Comparison of ENCODE assay signal across 7 mouse cellular contexts in the genomic region with DNA sequence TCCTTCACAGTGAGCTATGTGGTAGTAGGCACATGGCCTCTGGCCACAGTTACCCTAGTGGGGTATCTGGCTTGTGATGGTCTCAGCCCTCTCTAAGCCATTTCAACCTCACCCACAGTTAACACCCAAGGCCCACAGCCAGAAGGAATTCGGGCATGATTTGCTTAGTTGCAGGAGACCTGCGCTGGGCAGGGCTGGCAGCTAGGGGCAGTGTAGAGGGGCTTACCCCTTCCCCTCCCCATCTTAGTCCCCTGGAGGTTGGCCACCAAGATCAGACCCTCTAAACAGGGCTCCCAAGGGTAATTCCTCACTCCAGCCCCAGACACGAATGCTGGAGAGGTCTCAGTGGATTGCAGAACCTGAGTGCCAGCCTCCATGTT. TPM values are rescaled to one million over a fixed set of nuclear protein-coding genes. Genes with fewer than 3 reads are reported as not detected.
DNase-seq lines count a peak whose midpoint lies in the region; ATAC-seq lines count a peak whose summit lies in the region.

No protein-coding gene starts in this region.

- peak overlapping the region; percentile 96 for H3K4me2 ChIP-seq in neural tube, embryonic 11.5 days (ENCODE audit: low read depth)
- H3K4me2 ChIP-seq in embryonic facial prominence, embryonic 12.5 days (replicated peaks) = peak overlapping the region; percentile 94
- H3K4me2 ChIP-seq in hindbrain, embryonic 16.5 days (ENCODE audit: low read length) = peak overlapping the region; percentile 93
- H3K4me2 ChIP-seq in midbrain, embryonic 11.5 days = peak overlapping the region; percentile 93

- peaks cover 4% of the 10 kb centered on the region for H3K4me1 ChIP-seq in neural tube, embryonic 11.5 days (ENCODE audit: control insufficient read depth, insufficient read depth, low read length)
- peaks cover 46% of the 10 kb centered on the region for H3K4me1 ChIP-seq in embryonic facial prominence, embryonic 12.5 days
- peaks cover 6% of the 10 kb centered on the region; the same call in 1 of the 2 replicates for H3K4me1 ChIP-seq in hindbrain, embryonic 16.5 days (ENCODE audit: control insufficient read depth, insufficient read depth, low read depth, low read length)
- peaks cover 5% of the 10 kb centered on the region; the same call in 1 of the 2 replicates for H3K4me1 ChIP-seq in midbrain, embryonic 11.5 days (ENCODE audit: control insufficient read depth, insufficient read depth, low read length)

- ATAC-seq in neural tube, embryonic 11.5 days (ENCODE audit: insufficient read depth, low FRiP score, low TSS enrichment) = peak; percentile 33; the same call in 1 of the 2 replicates
- no peak for ATAC-seq in embryonic facial prominence, embryonic 12.5 days (ENCODE audit: insufficient number of reproducible peaks, insufficient read depth, low FRiP score, low TSS enrichment)
- ATAC-seq in hindbrain, embryonic 16.5 days = peak; percentile 50
- peak; percentile 60; the same call in 1 of the 2 replicates for ATAC-seq in midbrain, embryonic 11.5 days (ENCODE audit: low FRiP score)

- H3K9me3 ChIP-seq in neural tube, embryonic 11.5 days (ENCODE audit: control insufficient read depth, low read length) = no peaks in the 10 kb centered on the region
- no peaks in the 10 kb centered on the region for H3K9me3 ChIP-seq in embryonic facial prominence, embryonic 12.5 days
- no peaks in the 10 kb centered on the region for H3K9me3 ChIP-seq in hindbrain, embryonic 16.5 days (ENCODE audit: control insufficient read depth, low read length)
- no peaks in the 10 kb centered on the region for H3K9me3 ChIP-seq in midbrain, embryonic 11.5 days (ENCODE audit: control insufficient read depth, low read length)

- H3K27me3 ChIP-seq in neural tube, embryonic 11.5 days (ENCODE audit: control insufficient read depth, insufficient read depth, low read length) = peaks cover 6% of the 10 kb centered on the region
- peaks cover 7% of the 10 kb centered on the region for H3K27me3 ChIP-seq in embryonic facial prominence, embryonic 12.5 days
- H3K27me3 ChIP-seq in hindbrain, embryonic 16.5 days (replicated peaks; ENCODE audit: control insufficient read depth, insufficient read depth, low read length) = peaks cover 4% of the 10 kb centered on the region; the same call in 1 of the 2 replicates
- peaks cover 24% of the 10 kb centered on the region for H3K27me3 ChIP-seq in midbrain, embryonic 11.5 days (ENCODE audit: control insufficient read depth, insufficient read depth, low read length)

- H3K9ac ChIP-seq in neural tube, embryonic 11.5 days (ENCODE audit: low read length) = peak overlapping the region; percentile 54
- H3K9ac ChIP-seq in embryonic facial prominence, embryonic 12.5 days = peak overlapping the region; percentile 63
- peak overlapping the region; percentile 66; the same call in 1 of the 2 replicates for H3K9ac ChIP-seq in hindbrain, embryonic 16.5 days (ENCODE audit: low read depth, low read length)
- peak overlapping the region; percentile 39; the same call in 1 of the 2 replicates for H3K9ac ChIP-seq in midbrain, embryonic 11.5 days (ENCODE audit: low read length)

- peak; percentile 57 for DNase-seq in neural tube, embryonic 11.5 days (ENCODE audit: low spot score)
- no peak for DNase-seq in neural tube, embryonic 10.5 days (ENCODE audit: extremely low spot score, low spot score)
- no peak for DNase-seq in midbrain, embryonic 11.5 days (ENCODE audit: low spot score, missing footprints)
- no peak for DNase-seq in thymus, postnatal 25 days
- no peak for DNase-seq in adrenal gland, adult (ENCODE audit: inconsistent age in 2 of 2, low spot score in 1 of 2)

- H3K27ac ChIP-seq in neural tube, embryonic 11.5 days (ENCODE audit: low read depth, low read length) = no peak overlapping the region
- H3K27ac ChIP-seq in embryonic facial prominence, embryonic 12.5 days = no peak overlapping the region
- no peak overlapping the region for H3K27ac ChIP-seq in hindbrain, embryonic 16.5 days (ENCODE audit: low read depth, low read length)
- H3K27ac ChIP-seq in midbrain, embryonic 11.5 days (ENCODE audit: low read depth, low read length) = no peak overlapping the region

- H3K4me3 ChIP-seq in neural tube, embryonic 11.5 days (ENCODE audit: low read depth, low read length) = peak overlapping the region; percentile 60
- peak overlapping the region; percentile 61 for H3K4me3 ChIP-seq in embryonic facial prominence, embryonic 12.5 days
- H3K4me3 ChIP-seq in hindbrain, embryonic 16.5 days (ENCODE audit: low read length) = peak overlapping the region; percentile 51
- peak overlapping the region; percentile 46 for H3K4me3 ChIP-seq in midbrain, embryonic 11.5 days (ENCODE audit: low read depth, low read length)

- WGBS in neural tube, embryonic 11.5 days = 10% methylated on average over 3 of the region's 3 CpGs
- 6% methylated on average over 3 of the region's 3 CpGs for WGBS in embryonic facial prominence, embryonic 12.5 days
- 8% methylated on average over 3 of the region's 3 CpGs for WGBS in hindbrain, embryonic 16.5 days
- 7% methylated on average over 3 of the region's 3 CpGs for WGBS in midbrain, embryonic 11.5 days

- H3K36me3 ChIP-seq in neural tube, embryonic 11.5 days (ENCODE audit: control insufficient read depth, insufficient read depth, low read length) = no peaks in the 10 kb centered on the region
- H3K36me3 ChIP-seq in embryonic facial prominence, embryonic 12.5 days = no peaks in the 10 kb centered on the region
- no peaks in the 10 kb centered on the region for H3K36me3 ChIP-seq in hindbrain, embryonic 16.5 days (ENCODE audit: control insufficient read depth, insufficient read depth, low read length)
- H3K36me3 ChIP-seq in midbrain, embryonic 11.5 days (ENCODE audit: control insufficient read depth, insufficient read depth, low read length) = no peaks in the 10 kb centered on the region

RNA-seq across cellular contexts. Expression of a gene that starts 0.9 kb away (rescaled TPM):
- 5.3 and 6.6 TPM in 2 replicates for polyA plus RNA-seq in neural tube, embryonic 11.5 days (2014; fragmentation: Nextera tagmentation; extraction: Ambion mirVana)
- polyA plus RNA-seq in embryonic facial prominence, embryonic 12.5 days (2016; fragmentation: Nextera tagmentation; extraction: Ambion mirVana) = 24.6 and 30.6 TPM in 2 replicates
- polyA plus RNA-seq in hindbrain, embryonic 16.5 days (2015; fragmentation: Nextera tagmentation; extraction: Ambion mirVana) = 12.1 and 12.7 TPM in 2 replicates
- 1.8 and 2.0 TPM in 2 replicates for polyA plus RNA-seq in midbrain, embryonic 11.5 days (2014; fragmentation: Nextera tagmentation; extraction: Ambion mirVana)
